Mouse (Mus musculus): ENCODE measurements around the gene Slk. TPM values are rescaled to one million over a fixed set of nuclear protein-coding genes. Genes with fewer than 3 reads are reported as not detected.

Gene Slk
- total and polyA plus RNA-seq, 2 experiments from 2014 or later, result 17.7 to 45.8 TPM

DNA sequence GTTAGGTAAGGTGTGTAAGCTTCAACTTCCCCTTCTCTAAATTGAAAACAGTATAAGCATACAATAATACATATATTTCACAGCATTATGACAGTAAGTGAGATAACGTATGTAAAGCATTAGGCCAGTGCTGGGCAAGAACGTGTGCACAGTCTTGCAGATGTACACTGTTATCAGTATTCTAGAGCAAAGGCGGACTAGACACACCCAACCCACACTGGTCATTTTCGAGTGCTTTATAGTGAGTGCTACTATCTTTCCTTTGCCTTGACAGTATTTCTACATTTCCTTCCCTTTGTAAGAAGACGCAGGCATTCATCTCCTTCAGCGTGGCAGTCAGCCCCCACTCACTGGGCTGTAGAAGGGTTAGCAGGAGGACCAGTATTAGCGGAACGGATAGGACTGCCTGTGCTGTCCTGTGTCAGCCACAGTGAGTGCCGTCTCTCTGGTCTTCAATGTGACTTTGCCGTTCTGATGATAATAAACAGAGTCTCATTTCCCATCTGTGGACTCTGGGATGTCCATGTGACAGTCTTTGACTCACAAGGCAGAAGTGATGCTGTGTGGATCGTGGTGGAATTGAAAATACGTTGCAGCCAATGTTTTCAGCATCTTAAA, 18.8 kb upstream of the Slk start:
- Histone ChIP-seq H3K9me3 (replicated peaks; ENCODE audit: control insufficient read depth, low read length) (no peaks in the 10 kb centered on the region), H3K9ac (replicated peaks; ENCODE audit: low read depth, low read length) (no peak overlapping the region), H3K4me2 (ENCODE audit: low read depth, low read length) (no peak overlapping the region), H3K27ac (ENCODE audit: low read depth) (peak overlapping the region; percentile 92), H3K4me3 (ENCODE audit: low read depth, low read length) (no peak overlapping the region), H3K27me3 (ENCODE audit: control insufficient read depth, insufficient read depth, low read length) (no peaks in the 10 kb centered on the region), H3K4me1 (ENCODE audit: control insufficient read depth, insufficient read depth) (peaks cover 24% of the 10 kb centered on the region), H3K36me3 (replicated peaks; ENCODE audit: control insufficient read depth, insufficient read depth, low read length) (no peaks in the 10 kb centered on the region)
- 63% methylated on average over 12 of the region's 12 CpGs for WGBS
- DNase-seq (ENCODE audit: low spot score) (no peak), ATAC-seq (ENCODE audit: insufficient read depth, low read depth) (no peak)
- TF ChIP-seq EP300 (IDR thresholded peaks at IDR 0.05; ENCODE audit: low read depth), result no peak

DNA sequence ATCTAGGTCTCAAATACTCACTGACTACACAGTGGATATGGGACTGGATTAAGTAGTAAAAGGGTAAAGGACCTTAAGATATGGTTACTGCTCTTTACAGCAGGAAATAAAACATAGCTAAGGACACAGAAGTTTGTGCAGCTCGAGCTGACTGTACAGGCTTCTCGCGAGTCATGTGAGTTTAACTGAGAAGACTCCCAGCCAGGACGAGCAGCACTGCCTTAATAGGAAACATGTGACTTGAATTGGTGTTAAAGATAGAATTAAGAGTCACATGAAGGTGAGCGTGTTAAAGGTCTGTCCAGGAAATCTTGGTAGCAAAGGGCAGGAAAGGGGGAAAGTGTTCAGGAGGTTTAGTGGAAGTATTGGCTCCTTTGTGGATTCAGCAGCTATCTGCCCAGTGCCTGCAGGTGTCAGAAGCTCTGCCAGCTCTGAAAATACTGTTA, 17.5 kb upstream of the Slk start:
- 10% methylated on average over 5 of the region's 5 CpGs for WGBS

GRCm38 (mm10) chr19:47563715-47564114, 15.8 kb upstream of the Slk start:
- no peak for DNase-seq (ENCODE audit: low spot score)
- 68% methylated on average over 13 of the region's 13 CpGs for WGBS
- H3K27ac ChIP-seq (ENCODE audit: low read depth), result no peak overlapping the region

More for the DNA sequence above, 17.5 kb upstream of the Slk start:
- Histone ChIP-seq H3K27me3 (ENCODE audit: control insufficient read depth, insufficient read depth, low read length) (no peaks in the 10 kb centered on the region), H3K36me3 (replicated peaks; ENCODE audit: control insufficient read depth, insufficient read depth, low read length) (no peaks in the 10 kb centered on the region), H3K4me2 (ENCODE audit: low read depth, low read length) (no peak overlapping the region), H3K4me1 (ENCODE audit: control insufficient read depth, insufficient read depth) (peaks cover 24% of the 10 kb centered on the region), H3K4me3 (ENCODE audit: low read depth, low read length) (no peak overlapping the region), H3K27ac (ENCODE audit: low read depth) (peak overlapping the region; percentile 92), H3K9me3 (replicated peaks; ENCODE audit: control insufficient read depth, low read length) (no peaks in the 10 kb centered on the region), H3K9ac (replicated peaks; ENCODE audit: low read depth, low read length) (no peak overlapping the region)
- TF ChIP-seq EP300 (IDR thresholded peaks at IDR 0.05; ENCODE audit: low read depth) (peak; percentile 93), CTCF (IDR thresholded peaks at IDR 0.05; ENCODE audit: low read depth) (no peak)
- DNase-seq (ENCODE audit: low spot score) (peak; percentile 84), ATAC-seq (ENCODE audit: insufficient read depth, low read depth) (peak; percentile 85)

DNA sequence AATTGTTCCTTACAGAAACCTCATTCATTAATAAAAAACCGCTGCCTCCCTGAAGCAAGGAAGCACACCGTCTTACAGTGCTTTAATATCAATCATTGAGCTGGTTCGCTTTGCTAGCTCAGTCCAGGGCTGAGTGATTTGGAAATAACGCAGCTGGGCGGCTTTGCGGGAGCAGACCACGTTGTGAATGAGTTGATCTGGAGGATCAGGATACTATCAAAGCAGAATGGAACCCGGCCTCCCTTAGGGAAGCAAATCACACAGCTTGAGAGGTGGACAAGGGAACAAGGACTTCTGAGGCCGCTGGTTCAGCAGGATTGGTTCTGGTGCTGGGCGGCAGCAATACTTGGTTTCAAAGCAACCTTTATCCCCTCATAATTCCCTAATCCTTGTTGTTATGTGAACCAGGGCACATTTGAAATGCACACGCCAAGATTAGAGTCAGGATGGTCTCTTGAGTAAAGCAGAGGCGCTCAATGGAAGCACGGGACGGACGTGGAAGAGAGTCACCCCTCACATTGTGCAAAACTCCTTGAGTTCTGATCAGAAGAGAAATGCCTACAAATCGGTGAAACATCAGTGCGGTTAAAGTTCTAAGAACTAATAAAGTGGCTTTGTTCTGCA, 14.3 kb upstream of the Slk start:
- Histone ChIP-seq H3K27me3 (ENCODE audit: control insufficient read depth, insufficient read depth, low read length) (no peaks in the 10 kb centered on the region), H3K9me3 (replicated peaks; ENCODE audit: control insufficient read depth, low read length) (no peaks in the 10 kb centered on the region), H3K9ac (replicated peaks; ENCODE audit: low read depth, low read length) (no peak overlapping the region), H3K4me3 (ENCODE audit: low read depth, low read length) (no peak overlapping the region), H3K4me2 (ENCODE audit: low read depth, low read length) (no peak overlapping the region), H3K4me1 (ENCODE audit: control insufficient read depth, insufficient read depth) (peaks cover 15% of the 10 kb centered on the region; the same call in 1 of the 2 replicates), H3K27ac (ENCODE audit: low read depth) (no peak overlapping the region), H3K36me3 (replicated peaks; ENCODE audit: control insufficient read depth, insufficient read depth, low read length) (no peaks in the 10 kb centered on the region)
- TF ChIP-seq CTCF (IDR thresholded peaks at IDR 0.05; ENCODE audit: low read depth) (no peak), EP300 (IDR thresholded peaks at IDR 0.05; ENCODE audit: low read depth) (no peak)
- WGBS, result 84% methylated on average over 17 of the region's 17 CpGs
- no peak for ATAC-seq (ENCODE audit: insufficient read depth, low read depth)
- DNase-seq (ENCODE audit: low spot score), result no peak

More at GRCm38 (mm10) chr19:47563715-47564114, 15.8 kb upstream of the Slk start:
- no peak for ATAC-seq (ENCODE audit: insufficient read depth, low read depth)
- Histone ChIP-seq H3K9ac (replicated peaks; ENCODE audit: low read depth, low read length) (no peak overlapping the region), H3K36me3 (replicated peaks; ENCODE audit: control insufficient read depth, insufficient read depth, low read length) (no peaks in the 10 kb centered on the region), H3K4me1 (ENCODE audit: control insufficient read depth, insufficient read depth) (peaks cover 24% of the 10 kb centered on the region), H3K9me3 (replicated peaks; ENCODE audit: control insufficient read depth, low read length) (no peaks in the 10 kb centered on the region), H3K4me3 (ENCODE audit: low read depth, low read length) (no peak overlapping the region), H3K27me3 (ENCODE audit: control insufficient read depth, insufficient read depth, low read length) (no peaks in the 10 kb centered on the region), H3K4me2 (ENCODE audit: low read depth, low read length) (no peak overlapping the region)
- TF ChIP-seq CTCF (IDR thresholded peaks at IDR 0.05; ENCODE audit: low read depth) (no peak), EP300 (IDR thresholded peaks at IDR 0.05; ENCODE audit: low read depth) (no peak)

GRCm38 (mm10) chr19:47565994-47566393, 13.5 kb upstream of the Slk start:
- H3K4me2 ChIP-seq (ENCODE audit: low read depth, low read length), result no peak overlapping the region
- no peak overlapping the region for H3K9ac ChIP-seq (replicated peaks; ENCODE audit: low read depth, low read length)
- TF ChIP-seq CTCF (IDR thresholded peaks at IDR 0.05; ENCODE audit: low read depth), result no peak
- no peak for TF ChIP-seq EP300 (IDR thresholded peaks at IDR 0.05; ENCODE audit: low read depth)
- no peak overlapping the region for H3K27ac ChIP-seq (ENCODE audit: low read depth)
- no peaks in the 10 kb centered on the region for H3K36me3 ChIP-seq (replicated peaks; ENCODE audit: control insufficient read depth, insufficient read depth, low read length)
- DNase-seq (ENCODE audit: low spot score), result no peak
- H3K4me3 ChIP-seq (ENCODE audit: low read depth, low read length), result no peak overlapping the region
- H3K4me1 ChIP-seq (ENCODE audit: control insufficient read depth, insufficient read depth), result peaks cover 7% of the 10 kb centered on the region; the same call in 1 of the 2 replicates
- ATAC-seq (ENCODE audit: insufficient read depth, low read depth), result no peak
- H3K9me3 ChIP-seq (replicated peaks; ENCODE audit: control insufficient read depth, low read length), result no peaks in the 10 kb centered on the region
- WGBS, result 72% methylated on average over 8 of the region's 8 CpGs
- no peaks in the 10 kb centered on the region for H3K27me3 ChIP-seq (ENCODE audit: control insufficient read depth, insufficient read depth, low read length)

All from heart, postnatal 0 days (tissue).